Mouse (Mus musculus) layer of hippocampus, postnatal 10 days (tissue): ENCODE results near the gene Arhgef25. TPM values are rescaled to one million over a fixed set of nuclear protein-coding genes. Genes with fewer than 3 reads are reported as not detected.

Experiments used
- DNase-seq, 2 experiments: peaks; one replicate each; pipeline ENCODE4 v3.0.0; 2021; ENCODE audit warnings: low spot score in 2 of 2
- long read RNA-seq: library from polyadenylated mRNA; stranded (forward); transcript quantifications from one replicate; pipeline ENCODE4 v2.0.0, GENCODE M21; 2023
- total RNA-seq, 2 experiments: library from RNA; stranded (reverse); gene quantifications; 2 replicates each; pipeline ENCODE4 v1.2.3; 2021

The Arhgef25 gene
- total RNA-seq = 100 to 1,000 TPM; 125 to 132 TPM
- long read RNA-seq, transcript Arhgef25-205 (15 exons, 2,475 nt) = major isoform, 7 of 23 reads
- long read RNA-seq, partial matches to known transcripts = 6 of 23 reads
- long read RNA-seq, other reads (novel, unspliced or antisense) = 6 of 23 reads

GRCm38 (mm10) chr10:127189651-127190381 lies at the start of gene Arhgef25:
Gene Arhgef25 (minus strand): TSS chr10:127190083.
- DNase-seq = peak in 1 of 2 experiments; percentile 62

DNA sequence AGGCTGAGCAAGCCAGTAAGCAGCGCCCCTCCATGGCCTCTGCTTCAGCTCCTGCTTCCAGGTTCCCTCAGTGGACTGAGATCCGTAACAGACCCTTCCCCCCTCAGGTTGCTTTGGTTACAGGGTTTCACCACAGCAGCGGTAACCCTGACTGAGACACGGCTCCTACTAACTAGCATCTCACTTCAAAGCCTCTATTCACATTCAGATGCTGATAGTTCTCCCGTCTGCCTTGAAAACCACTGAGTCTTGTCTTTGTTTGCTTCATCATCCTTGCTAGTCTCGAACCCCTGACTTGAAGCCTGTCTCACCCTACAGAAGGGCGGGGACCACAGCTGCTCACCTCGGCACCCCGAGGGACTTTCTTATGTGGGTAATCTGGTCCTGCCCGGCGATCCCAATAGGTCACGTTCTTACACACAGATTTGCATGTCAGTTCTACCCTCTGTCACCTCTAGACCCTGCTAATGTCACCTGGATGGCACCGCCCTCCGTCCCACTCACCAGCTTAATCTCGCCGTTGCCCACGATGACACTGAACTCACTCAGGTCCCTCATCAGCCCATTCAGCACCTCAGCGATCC lies 48.5 kb upstream of the Arhgef25 start:
- DNase-seq = no peak

DNA sequence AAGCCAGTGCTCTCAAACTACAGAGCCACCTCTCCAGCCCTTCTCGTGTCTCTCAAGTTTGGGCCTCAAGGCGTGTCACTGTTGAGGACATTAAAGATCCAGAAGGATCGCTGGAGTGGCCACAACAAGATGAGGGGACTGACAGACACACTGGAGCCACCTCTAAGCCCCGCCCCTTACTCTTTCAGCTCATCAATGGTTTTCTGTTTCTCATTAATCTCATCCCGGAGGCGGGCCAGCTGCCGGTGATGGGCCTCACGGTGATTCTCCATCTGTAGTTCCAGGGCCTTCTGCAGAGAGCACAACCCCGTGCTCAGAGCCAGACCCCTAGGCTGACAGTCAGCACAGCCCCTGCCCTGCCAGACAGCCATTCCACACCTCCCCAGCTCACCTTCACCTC lies 46.7 kb upstream of the Arhgef25 start:
- DNase-seq = no peak

- DNase-seq = no peak
Observed at GRCm38 (mm10) chr10:127233141-127233540, 43.3 kb upstream of the Arhgef25 start.

GRCm38 (mm10) chr10:127231741-127232140 lies 41.9 kb upstream of the Arhgef25 start:
- no peak for DNase-seq

- DNase-seq = no peak
Observed at GRCm38 (mm10) chr10:127230693-127231092, 40.8 kb upstream of the Arhgef25 start.

DNA sequence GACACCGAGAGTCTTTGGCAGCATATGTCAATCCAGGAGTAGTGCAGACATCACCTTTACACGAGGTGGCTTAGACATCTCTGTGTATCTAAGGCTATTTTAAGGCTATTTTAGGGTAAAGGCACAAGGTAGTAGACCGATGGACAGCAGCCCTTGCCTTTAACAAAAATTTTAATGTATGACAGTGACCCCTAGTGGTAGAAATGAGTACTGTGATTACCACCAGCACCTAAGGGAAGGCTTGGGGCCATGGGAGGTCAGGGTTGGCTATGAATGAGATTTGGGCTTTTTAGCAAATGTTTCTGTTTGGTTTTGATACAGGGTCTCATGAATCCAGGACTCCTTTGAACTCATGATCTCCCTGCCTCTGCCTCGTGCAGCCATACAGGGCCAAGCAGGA lies 39.0 kb upstream of the Arhgef25 start:
- peak; percentile 42 to 50 for DNase-seq

DNA sequence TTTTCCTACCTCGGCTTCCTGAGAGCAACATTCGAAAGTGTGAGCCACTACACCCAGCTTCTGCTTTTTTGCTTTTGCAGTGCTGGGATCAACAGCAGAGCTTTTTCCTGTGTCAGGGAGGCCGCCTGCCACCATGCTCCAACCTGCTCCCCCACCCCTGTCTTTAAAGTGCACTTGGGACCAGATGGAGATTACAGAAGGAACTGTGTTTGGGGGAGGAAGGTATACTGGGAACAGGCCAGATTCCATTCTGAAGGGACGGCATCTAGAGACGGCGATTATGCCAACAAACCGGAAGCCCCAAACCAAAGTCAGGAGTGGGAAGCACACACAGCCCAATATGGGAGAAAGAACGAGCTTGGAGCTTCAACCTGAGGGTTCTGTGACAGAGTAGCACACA lies 37.3 kb upstream of the Arhgef25 start:
- no peak for DNase-seq

GRCm38 (mm10) chr10:127226318-127226895 lies 36.5 kb upstream of the Arhgef25 start:
- no peak for DNase-seq

DNA sequence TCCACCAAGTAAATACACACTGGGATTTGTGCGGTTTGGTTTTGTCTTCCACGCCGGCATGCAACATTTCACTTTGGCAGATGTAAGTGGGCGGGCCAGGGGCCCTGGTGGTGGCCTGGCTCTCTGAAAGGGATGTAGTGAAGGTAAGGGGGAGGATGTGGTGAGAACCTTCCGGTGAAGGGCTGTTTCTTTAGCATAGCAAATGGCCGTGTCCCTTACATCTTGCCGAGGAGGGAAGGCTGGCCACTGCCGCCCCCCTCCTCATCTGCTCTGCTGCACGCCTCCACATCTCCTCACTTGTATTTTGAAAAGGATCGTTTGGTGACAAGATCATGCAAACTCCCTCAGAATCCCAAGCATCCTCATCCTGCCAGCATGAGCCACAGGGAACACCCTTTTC lies 35.8 kb upstream of the Arhgef25 start:
- DNase-seq = no peak

DNA sequence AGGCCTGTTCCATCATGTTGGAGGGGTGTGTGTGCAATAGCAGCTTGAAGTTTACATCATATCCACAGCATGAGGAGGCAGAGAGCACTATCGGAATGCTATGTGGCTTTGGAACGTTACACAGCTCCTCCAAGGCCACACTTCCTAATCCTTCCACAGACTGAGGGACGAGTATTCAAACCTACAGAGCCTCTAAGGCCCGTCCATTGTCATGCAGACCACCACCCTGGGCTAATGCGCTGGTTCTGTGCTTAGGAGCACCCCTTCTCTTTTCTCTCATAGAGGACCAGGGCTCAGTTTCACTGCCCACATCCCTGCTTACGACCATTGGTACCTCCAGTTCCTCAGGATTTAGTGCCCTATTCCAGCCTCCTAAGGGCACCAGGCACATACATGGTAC lies 35.3 kb upstream of the Arhgef25 start:
- no peak for DNase-seq

- no peak for DNase-seq
Observed at GRCm38 (mm10) chr10:127218339-127218738, 28.5 kb upstream of the Arhgef25 start.

DNA sequence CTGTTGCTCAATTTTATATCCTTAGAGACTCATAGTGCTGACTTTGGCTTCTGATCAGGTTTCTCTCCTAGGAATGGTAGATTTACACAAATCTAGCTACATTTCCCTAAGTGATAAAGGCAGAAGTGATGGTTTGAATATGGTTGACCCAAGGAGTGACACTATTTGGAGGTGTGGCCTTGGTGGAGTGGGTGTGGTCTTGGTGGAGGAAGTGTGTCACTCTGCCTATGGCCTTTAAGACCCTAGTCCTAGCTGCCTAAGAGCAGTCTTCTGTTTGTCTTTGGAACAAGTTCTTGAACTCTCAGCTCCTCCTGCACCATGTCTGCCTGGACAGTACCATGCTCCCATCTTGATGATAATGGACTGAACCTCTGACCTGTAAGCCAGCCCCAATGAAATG lies 27.3 kb upstream of the Arhgef25 start:
- DNase-seq = no peak

GRCm38 (mm10) chr10:127216456-127216855 lies 26.6 kb upstream of the Arhgef25 start:
- DNase-seq = no peak

- no peak for DNase-seq
Observed at GRCm38 (mm10) chr10:127214422-127214803, 24.5 kb upstream of the Arhgef25 start.

GRCm38 (mm10) chr10:127213704-127214421 lies 24.0 kb upstream of the Arhgef25 start:
- no peak for DNase-seq

- DNase-seq = no peak
Observed at GRCm38 (mm10) chr10:127213272-127213671, 23.4 kb upstream of the Arhgef25 start.

GRCm38 (mm10) chr10:127211414-127211854 lies 21.6 kb upstream of the Arhgef25 start, which contains the start of gene Pip4k2c:
Gene Pip4k2c (minus strand): TSS chr10:127211585.
- DNase-seq = peak; percentile 77 to 90

- DNase-seq = no peak
Observed at GRCm38 (mm10) chr10:127210961-127211405, 21.1 kb upstream of the Arhgef25 start.

GRCm38 (mm10) chr10:127209928-127210570 lies 20.2 kb upstream of the Arhgef25 start:
- no peak for DNase-seq

- DNase-seq = no peak
Observed at GRCm38 (mm10) chr10:127208921-127209320, 19.0 kb upstream of the Arhgef25 start.
